Mouse (Mus musculus): Measurements from ENCODE around the gene Ceacam2. TPM values are rescaled to one million over a fixed set of nuclear protein-coding genes. Genes with fewer than 3 reads are reported as not detected.
"Not testable (repeated sequence)": the region's sequence is repeated elsewhere in the genome, so short reads cannot be mapped to it uniquely, and the experiment has no call there.

Ceacam2 gene
- polyA plus RNA-seq (2017; shearing (Covaris generic)): not detected

DNA sequence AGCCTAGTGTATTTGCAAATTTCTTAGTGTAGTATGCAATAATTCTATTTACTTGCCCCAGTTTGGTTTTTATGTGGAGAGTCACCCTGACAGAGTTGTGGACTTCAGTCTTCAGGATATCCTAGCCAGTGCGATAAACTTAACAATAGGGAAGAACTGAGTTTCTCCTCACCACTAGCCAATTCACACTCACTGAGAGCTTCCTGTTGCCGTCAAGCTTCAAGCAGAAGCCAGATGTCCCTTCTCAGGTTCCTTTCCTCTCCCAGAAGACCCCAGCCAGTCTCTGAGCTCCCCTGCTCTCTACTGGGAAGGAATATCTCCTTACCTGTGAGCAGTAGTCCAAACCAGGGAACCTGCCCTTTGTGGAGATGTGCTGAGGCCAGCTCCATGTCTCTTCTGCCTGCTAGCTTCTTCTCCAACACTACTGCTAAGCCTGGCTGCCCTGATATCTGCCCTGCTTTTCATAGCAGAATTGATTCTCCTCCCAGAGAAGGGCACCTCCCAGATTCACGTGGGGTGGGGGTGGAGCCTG is at the start of gene Ceacam2:
Ceacam2 (minus strand) TSS at position 482 of the 532 bp plus-strand sequence.
- ATAC-seq: not testable (repeated sequence)

DNA sequence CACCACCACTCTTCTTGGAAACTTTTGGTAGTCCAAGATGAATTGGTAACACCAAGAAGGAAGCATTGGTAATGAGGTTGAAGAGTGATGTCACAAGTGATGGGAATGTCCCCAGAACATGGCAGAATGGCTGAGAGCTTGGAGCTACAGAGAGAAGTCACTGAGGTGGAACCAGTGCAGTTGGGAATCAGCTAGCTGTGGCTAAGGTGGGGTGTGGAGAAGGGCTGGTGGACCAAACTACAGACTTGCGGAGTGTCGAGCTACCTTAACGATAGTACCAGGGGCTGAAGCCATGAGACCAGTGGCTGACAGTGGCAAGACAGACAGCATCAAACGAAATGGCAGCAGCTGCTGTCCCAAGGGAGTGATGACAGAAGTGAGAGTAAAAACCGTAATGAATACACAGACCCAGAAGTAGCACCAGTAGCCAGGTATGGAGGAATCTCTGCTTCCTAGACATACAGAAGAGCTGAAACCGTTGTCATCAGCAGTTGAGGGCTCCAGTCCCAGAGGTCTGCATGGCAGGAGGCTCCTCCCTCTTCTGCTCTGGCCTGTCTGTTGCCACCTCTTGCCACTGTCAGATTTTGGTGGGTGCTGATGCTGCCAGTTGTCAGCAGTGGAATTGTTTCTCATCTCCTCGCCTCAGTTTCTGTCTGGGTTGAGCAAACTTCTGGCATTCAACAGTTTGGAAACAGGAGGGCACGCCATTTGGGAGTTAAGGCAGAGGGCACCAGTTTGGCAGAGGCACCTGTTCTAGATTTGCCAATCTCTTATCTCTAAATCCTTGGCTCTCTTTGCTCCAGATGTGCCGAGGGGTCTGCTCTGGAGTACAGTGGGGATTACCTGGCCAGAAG is 45.9 kb upstream of the Ceacam2 start:
- no peak for ATAC-seq

DNA sequence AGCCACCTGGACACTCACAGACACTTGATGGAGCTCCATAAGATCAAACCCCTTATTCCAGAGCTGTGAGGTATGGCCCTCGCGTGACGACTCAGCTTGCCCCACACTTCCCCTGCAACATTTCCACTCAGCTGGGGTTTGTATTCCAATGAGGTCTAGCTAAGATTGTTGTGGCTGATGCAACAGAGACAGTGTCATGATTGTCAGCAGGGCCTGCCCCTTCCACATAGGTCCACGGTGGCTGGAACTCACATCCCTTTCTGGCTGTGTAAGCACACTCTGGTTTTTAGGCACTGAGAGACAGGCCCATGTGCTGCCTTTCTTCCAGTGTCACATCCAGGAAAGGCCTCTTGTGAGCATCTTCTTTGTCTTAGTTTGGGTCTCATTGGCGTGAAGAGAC is 45.0 kb upstream of the Ceacam2 start:
- no peak for ATAC-seq

DNA sequence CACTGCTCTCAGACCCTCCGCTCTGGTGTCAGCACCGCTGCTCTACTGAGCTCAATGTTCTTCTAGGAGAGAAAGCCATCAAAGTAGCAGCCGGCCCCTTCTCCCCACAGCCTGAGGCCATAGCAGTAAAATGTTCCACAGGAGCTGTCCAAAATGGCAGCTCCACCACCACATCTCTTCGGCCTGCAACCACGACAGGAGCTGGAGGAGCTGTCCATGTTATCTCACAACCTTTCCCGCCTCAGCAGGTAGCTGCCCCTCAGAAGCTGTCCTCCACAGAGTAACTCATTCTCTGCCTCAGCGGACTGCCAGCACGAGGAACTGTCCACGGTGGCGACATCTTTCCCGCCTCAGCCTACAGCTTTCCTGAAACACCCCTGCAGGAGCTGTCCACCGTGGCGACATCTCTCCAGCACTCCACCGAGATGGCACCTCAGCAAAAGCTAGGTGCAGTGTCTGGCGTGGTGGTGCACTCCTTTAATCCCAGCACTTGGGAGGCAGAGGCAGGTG is 42.7 kb upstream of the Ceacam2 start:
- no peak for ATAC-seq

DNA sequence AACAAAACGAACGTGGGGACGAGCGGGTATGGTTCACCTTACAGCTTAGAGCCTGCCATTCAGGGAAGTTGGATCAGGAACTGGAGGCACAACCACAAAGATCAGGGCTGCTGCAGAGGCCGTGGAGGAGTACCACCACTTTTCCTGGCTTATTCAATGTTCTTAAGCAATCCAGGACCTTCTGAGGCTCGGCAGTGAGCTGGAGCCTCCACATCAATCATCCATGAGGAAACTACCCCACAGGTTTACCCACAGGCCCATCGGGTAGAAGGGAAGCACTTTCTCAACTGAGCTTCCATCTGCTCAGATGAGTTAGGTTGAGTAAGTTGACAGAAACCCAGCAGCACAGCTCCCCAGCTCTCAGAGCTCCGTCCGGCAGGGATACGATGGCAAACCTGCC is 39.8 kb upstream of the Ceacam2 start:
- ATAC-seq: no peak

DNA sequence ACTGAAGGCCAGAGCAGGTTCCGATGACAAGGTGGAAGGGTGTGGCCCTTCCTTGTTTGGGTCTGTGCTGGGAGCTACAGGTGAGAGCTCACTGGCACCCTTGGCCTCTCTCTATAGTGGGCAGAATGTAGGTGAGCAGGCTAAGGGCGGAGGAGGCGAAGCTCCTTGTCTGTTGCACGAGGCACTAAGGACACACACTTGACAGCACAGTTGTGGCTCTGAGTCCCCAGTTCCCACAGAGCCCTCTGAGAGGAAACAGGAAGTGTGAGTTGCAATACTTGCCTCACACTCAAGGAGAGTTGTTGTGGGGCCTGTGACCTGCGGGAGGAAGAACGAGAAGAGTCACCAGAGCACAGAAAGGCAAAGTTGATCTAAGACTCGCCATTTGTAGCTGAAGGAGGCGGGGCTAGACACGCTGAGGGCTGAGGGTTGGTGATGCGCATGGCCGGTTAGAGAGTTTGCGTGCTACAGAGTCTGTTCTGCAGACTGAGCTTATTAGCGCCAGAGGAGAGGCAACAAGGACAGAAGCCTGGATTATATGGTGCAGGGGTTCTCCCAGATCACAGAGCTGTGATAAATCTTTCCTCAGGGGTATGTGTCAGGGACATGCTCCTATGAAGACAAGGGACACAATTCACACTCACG is 37.3 kb upstream of the Ceacam2 start:
- peak; percentile 92 for ATAC-seq

DNA sequence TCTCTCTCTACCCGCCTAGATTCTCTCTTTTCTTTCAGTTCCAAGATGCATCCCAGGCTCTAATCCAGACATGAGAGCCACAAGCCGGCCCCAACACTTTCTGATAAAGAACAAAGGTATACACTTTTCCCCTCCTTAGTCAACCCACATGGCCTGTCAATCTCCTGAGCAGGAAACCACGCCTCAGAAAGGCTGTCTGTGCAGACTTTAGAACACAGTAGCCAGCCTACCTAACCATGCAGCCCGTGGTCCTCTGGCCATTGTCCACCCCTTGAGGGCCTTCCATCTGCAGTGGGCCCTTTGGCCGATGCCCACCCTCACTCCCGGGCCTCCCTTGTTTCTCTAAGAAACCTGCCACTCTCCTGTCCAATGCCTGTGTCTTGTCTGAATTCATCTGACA is 36.7 kb upstream of the Ceacam2 start:
- peak; percentile 62 for ATAC-seq

DNA sequence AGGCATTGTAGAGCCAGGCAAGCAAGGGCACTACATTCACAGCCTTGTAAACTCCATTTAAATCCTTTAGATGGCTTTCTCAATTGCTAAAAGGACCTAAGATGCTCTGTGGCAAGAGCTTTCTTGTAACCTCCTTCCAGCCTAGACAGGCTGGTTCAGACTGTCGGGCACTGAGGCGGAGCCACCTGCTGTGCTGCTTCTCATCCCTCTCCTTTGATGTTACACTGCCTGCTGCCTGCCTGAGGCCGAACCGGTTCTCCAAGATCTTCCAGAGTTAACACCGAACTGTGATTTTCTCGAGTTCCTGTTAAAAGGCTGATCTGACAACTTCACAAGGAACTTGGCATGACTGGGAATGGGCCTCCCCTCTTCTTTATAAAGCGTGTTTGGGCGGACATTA is 36.2 kb upstream of the Ceacam2 start:
- ATAC-seq: no peak

DNA sequence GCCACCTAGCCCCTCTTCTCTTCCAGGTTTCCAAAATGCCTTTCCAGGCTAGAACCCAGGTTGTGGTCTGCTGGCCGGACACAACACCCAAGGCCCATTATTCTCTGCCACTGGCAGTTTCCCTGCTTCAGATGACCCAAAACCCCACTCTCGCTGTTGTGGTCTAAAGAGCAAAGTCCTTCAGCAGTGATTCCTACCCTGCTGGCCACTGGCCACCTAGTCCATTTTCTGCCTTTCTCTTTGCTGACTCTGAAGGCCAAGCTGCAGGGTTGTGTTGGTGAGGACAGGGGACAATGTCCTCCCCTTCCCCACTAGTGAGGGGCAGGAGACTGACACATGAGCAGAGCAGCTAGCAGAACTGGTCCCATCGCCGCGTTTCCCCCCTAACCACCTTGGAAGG is 35.4 kb upstream of the Ceacam2 start:
- ATAC-seq: no peak

DNA sequence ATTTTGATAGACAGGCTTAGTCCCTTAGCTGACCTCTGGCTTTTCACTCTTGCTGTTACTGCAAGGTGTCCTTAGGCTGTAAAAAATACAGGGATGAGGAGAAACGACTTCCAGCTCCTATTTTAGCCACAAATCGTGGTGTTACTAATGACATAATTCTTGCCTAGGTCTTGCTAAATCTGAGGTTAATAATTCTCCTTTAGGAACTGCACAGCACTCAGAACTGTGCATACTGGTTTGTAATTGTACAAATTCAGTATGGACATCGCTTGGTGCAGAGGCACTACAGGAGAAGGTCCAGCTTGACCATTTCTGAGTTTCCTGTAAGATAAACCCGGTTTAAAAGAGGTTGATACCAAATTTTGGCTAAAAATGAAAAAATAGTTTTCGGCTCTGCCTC is 34.1 kb upstream of the Ceacam2 start:
- ATAC-seq: not testable (repeated sequence)

DNA sequence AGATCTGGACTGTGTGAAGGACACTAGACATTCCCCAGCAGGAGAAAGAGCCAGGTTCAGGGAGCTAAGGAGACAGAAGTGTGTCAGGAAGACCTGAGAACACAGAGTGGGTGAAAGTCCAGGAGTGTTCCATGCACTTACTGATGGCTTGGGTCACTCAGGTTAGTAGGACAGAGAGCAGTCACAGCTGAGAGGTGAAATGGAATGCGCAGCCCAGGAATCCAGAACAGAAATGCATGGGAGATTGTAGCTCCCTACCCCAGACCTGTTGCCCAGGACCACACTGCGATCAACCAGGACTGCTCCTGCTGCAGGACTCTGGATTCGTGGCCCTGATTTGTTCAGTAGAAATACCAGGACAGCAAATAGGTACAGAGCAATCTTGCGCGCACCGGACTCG is 29.1 kb upstream of the Ceacam2 start:
- no peak for ATAC-seq

DNA sequence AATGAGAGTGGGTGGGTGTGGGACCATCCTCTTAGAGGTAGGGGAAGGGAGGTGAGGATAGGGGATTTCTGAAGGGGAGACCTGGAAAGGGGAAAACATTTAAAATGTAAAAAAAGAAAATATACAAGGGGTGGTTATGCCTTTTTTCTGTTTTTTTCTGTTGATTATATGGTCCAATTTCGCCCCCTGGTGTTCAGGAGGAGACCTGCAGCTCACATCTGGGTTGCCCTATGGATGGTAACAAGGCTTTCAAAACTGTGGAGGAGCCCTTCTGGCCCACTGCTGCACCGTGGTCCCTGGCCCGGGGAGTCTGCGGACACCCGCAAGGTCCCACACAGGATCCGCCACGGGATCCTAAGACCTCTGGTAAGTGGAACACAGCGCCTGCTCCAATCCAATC is 1.8 kb upstream of the Ceacam2 start:
- ATAC-seq: not testable (repeated sequence)

DNA sequence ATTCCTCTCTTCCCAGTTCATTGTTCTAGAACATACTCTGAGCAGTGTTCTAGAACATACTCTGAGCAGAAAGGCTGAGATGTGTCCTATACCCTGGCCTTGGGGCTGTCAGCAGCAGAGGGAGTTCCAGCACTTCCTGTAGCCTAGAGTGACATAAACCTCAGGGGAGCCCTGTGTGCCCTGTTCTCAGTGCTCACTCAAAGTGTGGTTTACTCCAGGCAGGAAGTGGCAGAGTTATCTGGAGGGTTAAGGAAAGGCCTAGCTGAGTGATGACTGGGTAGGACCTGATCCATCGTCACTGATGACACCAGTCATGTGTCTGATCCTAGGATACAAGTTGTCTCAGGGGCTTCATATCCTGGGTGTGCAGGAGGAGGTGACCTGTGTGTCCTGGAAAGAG is 297 bp upstream of the Ceacam2 start:
- not testable (repeated sequence) for ATAC-seq

DNA sequence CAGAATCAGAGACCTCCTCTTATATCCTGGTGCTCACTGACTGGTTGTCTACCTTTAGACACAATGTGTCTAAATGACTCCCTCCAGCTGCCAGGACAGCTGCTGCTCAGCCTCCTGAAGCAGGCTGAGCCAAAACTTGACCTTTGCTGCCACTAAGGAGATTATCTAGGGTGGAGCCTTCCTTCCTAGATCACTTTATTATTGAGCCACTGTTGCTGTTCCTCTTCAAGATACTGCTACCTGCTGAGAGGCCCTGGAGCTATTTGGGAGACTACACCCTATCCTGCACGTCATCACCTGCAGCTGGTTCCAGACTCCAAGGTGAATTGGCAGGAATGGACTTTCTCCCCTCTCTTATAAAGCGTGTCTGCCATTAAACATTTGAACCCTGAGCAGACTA is 8.8 kb downstream of the Ceacam2 start:
- no peak for ATAC-seq

DNA sequence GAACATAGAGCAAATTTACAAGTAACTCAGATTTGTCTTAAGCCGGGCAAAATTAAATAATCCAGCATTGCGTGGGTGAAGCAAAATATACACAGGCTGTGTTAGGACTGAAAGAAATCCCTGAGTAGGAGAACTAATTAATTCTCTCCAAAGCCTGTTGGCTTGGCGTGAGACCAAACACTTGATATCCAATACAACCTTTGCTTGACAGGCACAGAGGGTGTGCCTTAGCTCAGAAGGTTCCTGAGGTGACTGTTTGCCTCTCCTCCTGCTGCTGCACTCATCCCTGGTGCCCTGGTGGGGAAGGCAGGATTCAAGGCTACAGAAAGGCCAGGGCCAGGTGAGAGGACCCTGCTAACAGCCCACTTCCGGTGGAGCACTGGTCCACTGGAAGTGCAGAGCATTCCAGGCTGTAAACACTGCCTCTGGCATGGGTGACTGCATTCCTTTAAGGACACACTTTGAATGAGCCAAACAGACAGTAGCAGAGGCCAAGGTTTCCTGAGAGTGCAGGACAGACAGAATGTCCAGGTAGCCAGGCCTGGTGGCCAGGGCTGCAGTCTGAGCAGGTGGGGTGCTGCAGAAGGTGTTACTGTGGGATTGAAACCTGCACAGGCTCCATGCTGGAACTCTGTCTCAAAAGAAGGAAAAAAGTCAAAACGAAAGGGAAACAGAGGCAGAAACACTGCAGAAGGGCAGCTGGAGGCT is 23.4 kb downstream of the Ceacam2 start:
- ATAC-seq: not testable (repeated sequence)

DNA sequence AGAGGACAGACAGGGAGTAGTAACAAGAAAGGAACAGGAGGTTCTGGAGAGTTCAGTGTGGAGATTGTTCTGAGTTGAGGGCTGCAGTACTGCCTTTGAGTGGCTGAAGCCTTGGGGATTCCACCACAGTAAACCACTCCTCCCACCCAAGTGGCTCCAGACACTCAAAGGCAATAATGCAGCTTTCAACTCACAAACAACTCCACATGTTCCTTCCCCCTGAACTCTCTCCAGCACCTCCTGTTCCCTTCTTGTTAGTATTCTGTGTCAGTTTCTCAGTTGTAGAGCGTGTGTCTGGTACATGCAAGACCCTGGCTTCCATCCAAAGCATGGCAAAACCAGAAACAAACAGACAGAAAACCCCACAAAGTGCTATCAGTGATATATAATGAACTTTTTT is 24.0 kb downstream of the Ceacam2 start:
- not testable (repeated sequence) for ATAC-seq

DNA sequence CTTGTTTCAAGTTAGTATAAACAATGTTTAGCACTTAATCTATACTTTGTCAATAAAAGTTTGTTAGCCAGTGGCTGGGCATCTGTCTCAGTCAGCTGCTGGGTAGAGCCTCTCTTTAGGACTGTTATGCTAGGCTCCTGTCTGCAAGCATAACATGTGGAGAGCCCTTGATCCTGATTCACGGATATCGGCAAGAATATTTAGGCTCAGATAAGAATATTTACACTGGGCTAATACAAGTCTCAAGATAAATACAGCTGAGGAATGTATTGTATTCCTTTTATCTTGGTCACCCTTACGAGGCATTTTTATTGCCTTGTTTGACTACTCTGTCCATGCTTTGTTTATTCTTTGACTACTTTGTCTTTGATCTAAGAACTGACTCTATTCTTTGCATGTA is 29.7 kb downstream of the Ceacam2 start:
- no peak for ATAC-seq

DNA sequence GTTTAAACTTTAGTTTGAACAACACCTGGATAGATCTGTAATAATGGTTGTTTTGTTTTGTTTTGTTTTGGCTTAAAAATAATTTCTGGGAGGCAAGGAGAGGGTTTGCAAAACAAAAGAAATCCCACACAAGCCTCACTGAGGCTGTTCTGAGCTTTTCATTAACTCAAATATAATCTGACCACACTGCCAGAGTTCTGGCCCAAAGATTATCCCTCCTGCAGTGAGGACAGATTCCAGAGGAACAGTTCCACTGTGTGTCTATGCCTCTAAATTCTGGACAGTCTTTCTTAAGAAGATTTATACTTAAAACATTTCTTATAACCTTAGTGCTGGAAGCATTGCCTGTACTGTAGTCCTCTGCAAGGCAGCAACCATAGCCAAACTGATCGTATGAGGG is 45.0 kb downstream of the Ceacam2 start:
- ATAC-seq: no peak

DNA sequence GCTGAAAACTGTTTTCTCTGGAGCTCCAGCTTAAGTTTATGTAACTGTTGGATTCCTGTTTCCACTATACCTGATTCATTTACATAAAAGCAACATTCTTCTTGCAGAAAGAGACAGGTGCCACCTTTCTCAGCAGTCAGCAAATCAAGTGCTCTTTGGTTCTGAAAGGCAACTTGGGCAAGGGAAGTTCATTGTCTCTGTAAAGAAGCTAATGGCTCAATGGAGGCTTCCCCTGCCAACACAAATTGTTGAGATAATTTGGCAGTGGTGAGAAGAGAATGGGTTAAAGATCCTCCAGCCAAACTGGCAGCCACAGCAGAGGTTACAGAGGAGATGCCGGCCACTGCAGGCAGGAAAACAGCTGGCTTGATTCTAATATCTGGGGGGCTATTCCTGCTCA is 49.0 kb downstream of the Ceacam2 start:
- not testable (repeated sequence) for ATAC-seq

DNA sequence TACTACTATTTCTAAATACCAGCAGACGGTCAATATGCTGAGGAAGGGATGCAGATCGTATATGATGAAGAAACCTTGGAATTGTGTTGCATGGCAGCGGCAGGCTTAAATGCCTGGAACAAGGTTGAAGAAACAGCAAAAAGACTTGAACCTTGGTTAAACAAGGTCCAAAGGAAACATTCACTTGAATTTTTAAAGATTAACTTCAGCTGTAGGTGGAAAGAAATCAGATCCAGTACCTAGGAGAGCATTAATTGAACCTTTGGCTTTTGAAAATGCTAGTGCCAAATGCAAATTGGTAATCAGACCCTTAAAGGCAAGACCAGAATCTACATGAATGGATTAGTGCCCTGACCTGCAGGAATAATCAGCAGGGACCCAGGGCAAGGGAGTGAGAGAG is 50.3 kb downstream of the Ceacam2 start:
- ATAC-seq: not testable (repeated sequence)

DNA sequence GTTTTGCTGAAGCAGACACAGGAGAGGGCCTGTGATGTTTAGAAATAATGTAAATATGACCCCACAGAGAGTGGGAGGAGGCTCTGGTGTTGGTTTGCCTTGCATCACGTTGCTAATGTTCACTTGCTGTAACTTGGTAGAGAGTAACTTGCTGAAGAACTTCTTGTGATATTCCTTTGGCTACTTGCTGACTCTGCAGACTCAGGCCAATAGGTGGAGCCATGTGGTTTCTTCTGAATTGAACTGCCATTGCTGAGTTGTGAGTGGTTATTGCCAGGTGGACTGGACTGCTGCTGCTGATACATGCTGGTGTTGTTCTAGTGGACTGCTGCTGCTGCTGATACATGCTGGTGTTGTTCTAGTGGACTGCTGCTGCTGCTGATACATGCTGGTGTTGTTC is 53.5 kb downstream of the Ceacam2 start:
- ATAC-seq: no peak

DNA sequence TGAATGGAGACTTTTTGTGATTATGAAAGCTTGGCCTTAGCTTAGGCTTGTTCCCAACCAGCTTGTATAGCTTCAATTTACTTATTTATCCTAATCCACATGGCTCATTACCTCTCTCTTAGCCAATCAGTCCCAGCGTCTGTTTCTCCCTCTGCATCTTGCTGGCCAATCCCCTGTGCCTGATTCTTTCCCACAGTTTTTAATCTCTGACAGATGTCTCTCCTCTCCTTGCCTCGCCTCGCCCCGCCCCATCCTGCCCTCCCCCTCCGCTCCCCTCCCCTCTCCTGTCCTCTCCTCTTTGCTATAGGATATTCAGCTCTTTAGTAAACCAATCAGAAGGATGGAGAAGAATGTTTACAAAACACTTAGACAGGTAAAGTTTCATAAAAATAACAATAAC is 54.6 kb downstream of the Ceacam2 start:
- ATAC-seq: no peak

DNA sequence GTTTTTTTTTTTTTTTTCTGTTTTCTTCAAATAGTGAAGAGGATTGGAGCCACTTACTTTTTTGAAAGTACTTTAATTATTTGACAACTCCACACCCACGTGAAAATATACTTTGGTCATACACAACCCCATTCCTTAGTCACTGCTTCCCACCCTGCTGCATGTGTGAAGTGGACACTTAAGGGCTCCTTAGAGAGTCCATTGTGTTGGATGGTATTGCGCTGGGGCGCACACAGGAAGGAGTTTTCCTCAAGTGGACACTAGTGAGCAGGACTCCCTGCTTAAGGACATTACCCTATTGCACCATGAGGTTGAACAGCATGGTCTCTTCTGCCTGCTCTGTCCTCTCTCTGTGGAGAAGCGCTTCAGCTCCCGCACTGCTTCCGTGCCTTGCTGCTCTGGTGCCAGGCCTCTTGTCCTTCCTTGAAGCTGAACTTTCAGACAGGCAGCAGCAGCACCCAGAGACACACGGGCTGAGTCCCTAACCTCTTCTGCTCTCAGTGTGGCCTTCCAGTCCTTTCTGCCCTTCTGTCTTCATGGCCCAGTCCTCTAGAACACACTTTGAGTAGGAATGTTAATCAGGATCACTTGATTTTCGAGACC is 56.4 kb downstream of the Ceacam2 start:
- no peak for ATAC-seq
